Mouse (Mus musculus) heart, embryonic 16.5 days (tissue): Measurements from ENCODE around the gene Wdr75. TPM values are rescaled to one million over a fixed set of nuclear protein-coding genes. Genes with fewer than 3 reads are reported as not detected.

ENCODE experiments used
- ATAC-seq: fragments of 200-750 bp; cut with Nextera tagmentation; replicated peaks from 2 replicates; pipeline ENCODE4 v1.8.0; 2017; ENCODE audit warnings: moderate number of reproducible peaks; ENCODE audit not compliant: insufficient read depth, low FRiP score; ENCODE audit errors: extremely low read depth
- H3K27ac ChIP-seq: fragments of 300-500 bp; sonication (generic); 2 replicates; pipeline ENCODE4 v1.5.1; 2014; ENCODE audit warnings: mild to moderate bottlenecking, low read length, control low read depth, moderate library complexity
- H3K27me3 ChIP-seq: fragments of 300-500 bp; sonication (generic); 2 replicates; pipeline ENCODE4 v1.6.1; 2014; ENCODE audit warnings: low read length, mixed read lengths; ENCODE audit not compliant: control insufficient read depth, insufficient read depth
- H3K36me3 ChIP-seq: fragments of 300-500 bp; sonication (generic); 2 replicates; pipeline ENCODE4 v1.6.1; 2014; ENCODE audit not compliant: control insufficient read depth, insufficient read depth
- H3K4me1 ChIP-seq: fragments of 300-500 bp; sonication (generic); 2 replicates; pipeline ENCODE4 v1.6.1; 2014; ENCODE audit warnings: low read length, mixed read lengths; ENCODE audit not compliant: control insufficient read depth, insufficient read depth
- H3K4me2 ChIP-seq: fragments of 300-500 bp; sonication (generic); 2 replicates; pipeline ENCODE4 v1.6.1; 2014; ENCODE audit warnings: low read depth, mild to moderate bottlenecking, control low read depth, low read length
- H3K4me3 ChIP-seq: fragments of 300-500 bp; sonication (generic); 2 replicates; pipeline ENCODE4 v1.5.1; 2014; ENCODE audit warnings: mild to moderate bottlenecking, control low read depth, low read length
- H3K9ac ChIP-seq: fragments of 300-500 bp; sonication (generic); 2 replicates; pipeline ENCODE4 v1.6.1; 2014; ENCODE audit warnings: low read length, control low read depth
- H3K9me3 ChIP-seq: fragments of 300-500 bp; sonication (generic); replicated peaks from 2 replicates; pipeline ENCODE4 v1.6.1; 2016; ENCODE audit warnings: low read length; ENCODE audit not compliant: control insufficient read depth
- WGBS: fragments of 180-500 bp; shearing (Covaris S2); extraction: QIAGEN DNeasy Blood & Tissue Kit; methylation state at CpG from one replicate; pipeline ENCODE4 v1.1.7; 2014; 5-methylcytosine and 5-hydroxymethylcytosine counted together
- polyA plus RNA-seq: library from polyadenylated mRNA; unstranded; fragments of >200 nt; fragmentation: Nextera tagmentation; extraction: Ambion mirVana; gene quantifications from 2 replicates; pipeline ENCODE4 v1.2.1, GENCODE M21; 2015

Gene Wdr75
- polyA plus RNA-seq, 1 experiment from 2014 or later: 32.7 TPM

- no peak overlapping the region for H3K9ac ChIP-seq
- H3K4me2 ChIP-seq: no peak overlapping the region
- H3K4me3 ChIP-seq: no peak overlapping the region
- WGBS: 91% methylated on average over 13 of the region's 13 CpGs
- H3K27me3 ChIP-seq: no peaks in the 10 kb centered on the region
- ATAC-seq: no peak
- no peak overlapping the region for H3K27ac ChIP-seq
- H3K9me3 ChIP-seq: no peaks in the 10 kb centered on the region
- no peaks in the 10 kb centered on the region for H3K36me3 ChIP-seq
- no peaks in the 10 kb centered on the region for H3K4me1 ChIP-seq
These were observed 25.6 kb upstream of the Wdr75 start for GRCm38 (mm10) chr1:45769321-45769720.

- no peak overlapping the region for H3K27ac ChIP-seq
- no peaks in the 10 kb centered on the region for H3K4me1 ChIP-seq
- no peak overlapping the region for H3K4me3 ChIP-seq
- no peaks in the 10 kb centered on the region for H3K9me3 ChIP-seq
- H3K4me2 ChIP-seq: no peak overlapping the region
- 93% methylated on average over 2 of the region's 2 CpGs for WGBS
- H3K36me3 ChIP-seq: no peaks in the 10 kb centered on the region
- no peaks in the 10 kb centered on the region for H3K27me3 ChIP-seq
- no peak overlapping the region for H3K9ac ChIP-seq
- ATAC-seq: no peak
These were observed 24.9 kb upstream of the Wdr75 start for GRCm38 (mm10) chr1:45770051-45770450.

- WGBS: 57% methylated on average over 4 of the region's 4 CpGs
- Histone ChIP-seq H3K9me3 (no peaks in the 10 kb centered on the region), H3K36me3 (no peaks in the 10 kb centered on the region), H3K27me3 (no peaks in the 10 kb centered on the region), H3K27ac (no peak overlapping the region), H3K4me3 (no peak overlapping the region), H3K4me2 (no peak overlapping the region), H3K9ac (no peak overlapping the region), H3K4me1 (no peaks in the 10 kb centered on the region)
- no peak for ATAC-seq
These were observed 14.2 kb upstream of the Wdr75 start for GRCm38 (mm10) chr1:45780606-45781288.

- Histone ChIP-seq H3K4me2 (no peak overlapping the region), H3K9me3 (no peaks in the 10 kb centered on the region), H3K27ac (no peak overlapping the region), H3K27me3 (no peaks in the 10 kb centered on the region), H3K9ac (no peak overlapping the region), H3K36me3 (peaks cover 51% of the 10 kb centered on the region), H3K4me3 (no peak overlapping the region), H3K4me1 (no peaks in the 10 kb centered on the region)
- WGBS: 21% methylated on average over 1 of the region's 1 CpGs
- ATAC-seq: no peak
These were observed 21.9 kb downstream of the Wdr75 start for GRCm38 (mm10) chr1:45816889-45817288.

GRCm38 (mm10) chr1:45818564-45818963, 23.6 kb downstream of the Wdr75 start:
- H3K4me1 ChIP-seq: no peaks in the 10 kb centered on the region
- H3K27ac ChIP-seq: no peak overlapping the region
- no peak overlapping the region for H3K4me2 ChIP-seq
- ATAC-seq: no peak
- H3K4me3 ChIP-seq: no peak overlapping the region
- H3K36me3 ChIP-seq: peaks cover 50% of the 10 kb centered on the region
- H3K9ac ChIP-seq: no peak overlapping the region
- H3K27me3 ChIP-seq: no peaks in the 10 kb centered on the region
- H3K9me3 ChIP-seq: no peaks in the 10 kb centered on the region
- 93% methylated on average over 9 of the region's 9 CpGs for WGBS

- Histone ChIP-seq H3K36me3 (peaks cover 27% of the 10 kb centered on the region), H3K9me3 (no peaks in the 10 kb centered on the region), H3K4me3 (no peak overlapping the region), H3K27ac (no peak overlapping the region), H3K4me2 (no peak overlapping the region), H3K27me3 (no peaks in the 10 kb centered on the region), H3K4me1 (no peaks in the 10 kb centered on the region), H3K9ac (no peak overlapping the region)
- 81% methylated on average over 1 of the region's 1 CpGs for WGBS
- ATAC-seq: no peak
These were observed 29.5 kb downstream of the Wdr75 start for GRCm38 (mm10) chr1:45824441-45824840.

- Histone ChIP-seq H3K36me3 (peaks cover 23% of the 10 kb centered on the region), H3K4me2 (no peak overlapping the region), H3K27ac (no peak overlapping the region), H3K9ac (no peak overlapping the region), H3K9me3 (no peaks in the 10 kb centered on the region), H3K4me3 (no peak overlapping the region), H3K4me1 (no peaks in the 10 kb centered on the region), H3K27me3 (no peaks in the 10 kb centered on the region)
- WGBS: 50% methylated on average over 5 of the region's 5 CpGs
- 0 out of 2 replicates have a peak, but pooled peaks have one; percentile 58 for ATAC-seq
These were observed 30.2 kb downstream of the Wdr75 start for GRCm38 (mm10) chr1:45825140-45825539.

- H3K36me3 ChIP-seq: peaks cover 20% of the 10 kb centered on the region
- H3K4me2 ChIP-seq: no peak overlapping the region
- no peak overlapping the region for H3K27ac ChIP-seq
- no peak overlapping the region for H3K4me3 ChIP-seq
- no peak for ATAC-seq
- no peaks in the 10 kb centered on the region for H3K4me1 ChIP-seq
- no peaks in the 10 kb centered on the region for H3K27me3 ChIP-seq
- no peaks in the 10 kb centered on the region for H3K9me3 ChIP-seq
- WGBS: 91% methylated on average over 3 of the region's 3 CpGs
- H3K9ac ChIP-seq: no peak overlapping the region
These were observed 30.7 kb downstream of the Wdr75 start for GRCm38 (mm10) chr1:45825630-45826029.

- Histone ChIP-seq H3K4me1 (no peaks in the 10 kb centered on the region), H3K4me3 (no peak overlapping the region), H3K36me3 (peaks cover 16% of the 10 kb centered on the region), H3K9me3 (no peaks in the 10 kb centered on the region), H3K9ac (no peak overlapping the region), H3K4me2 (no peak overlapping the region), H3K27me3 (no peaks in the 10 kb centered on the region), H3K27ac (no peak overlapping the region)
- WGBS: 90% methylated on average over 2 of the region's 2 CpGs
- no peak for ATAC-seq
These were observed 31.2 kb downstream of the Wdr75 start for GRCm38 (mm10) chr1:45826148-45826547.
